Mouse (Mus musculus): Measurements from ENCODE around the gene Veph1.

- TF ChIP-seq CTCF (IDR thresholded peaks at IDR 0.05; ENCODE audit: insufficient read depth, low read length) = no peak
- no peak for TF ChIP-seq POLR2A (IDR thresholded peaks at IDR 0.05; ENCODE audit: borderline replicate concordance, extremely low read depth, low read depth, low read length)
Measured at GRCm38 (mm10) chr3:66330896-66331579, 34.4 kb upstream of the Veph1 start.
